Mouse (Mus musculus) natural killer cell, adult 2 months (primary cell): ENCODE results near the gene Fam149a.

Experiments used
- DNase-seq, 2 experiments: peaks; one replicate each; pipeline ENCODE4 v3.0.0; 2022; ENCODE audit warnings: low spot score in 2 of 2

The Fam149a gene

GRCm38 (mm10) chr8:45381963-45382347 lies at the start of gene Fam149a:
Gene Fam149a, minus strand, starts transcription at chr8:45382291.
- no peak for DNase-seq

- no peak for DNase-seq
Measured at GRCm38 (mm10) chr8:45420151-45420550, 38.1 kb upstream of the Fam149a start.

GRCm38 (mm10) chr8:45414965-45415364 lies 32.9 kb upstream of the Fam149a start:
- peak in 1 of 2 experiments; percentile 12 for DNase-seq

GRCm38 (mm10) chr8:45410882-45411281 lies 28.8 kb upstream of the Fam149a start, which contains the start of gene Tlr3:
Gene Tlr3, minus strand, starts transcription at chr8:45411080.
- no peak for DNase-seq

- DNase-seq, result peak; percentile 1 to 22
Measured at GRCm38 (mm10) chr8:45410146-45410880, 28.2 kb upstream of the Fam149a start.

- no peak for DNase-seq
Measured at GRCm38 (mm10) chr8:45409702-45410101, 27.6 kb upstream of the Fam149a start.

GRCm38 (mm10) chr8:45383250-45383649 lies 1.2 kb upstream of the Fam149a start:
- DNase-seq, result no peak

GRCm38 (mm10) chr8:45381075-45381962 lies 772 bp downstream of the Fam149a start:
- DNase-seq, result no peak

GRCm38 (mm10) chr8:45380598-45380997 lies 1.5 kb downstream of the Fam149a start:
- no peak for DNase-seq

GRCm38 (mm10) chr8:45374071-45374470 lies 8.0 kb downstream of the Fam149a start:
- no peak for DNase-seq

- DNase-seq, result no peak
Measured at GRCm38 (mm10) chr8:45367154-45367553, 14.9 kb downstream of the Fam149a start.

GRCm38 (mm10) chr8:45363220-45363619 lies 18.9 kb downstream of the Fam149a start:
- no peak for DNase-seq

GRCm38 (mm10) chr8:45362323-45362722 lies 19.8 kb downstream of the Fam149a start:
- no peak for DNase-seq

- no peak for DNase-seq
Measured at GRCm38 (mm10) chr8:45359091-45359605, 22.9 kb downstream of the Fam149a start.

GRCm38 (mm10) chr8:45358132-45358918 lies 23.8 kb downstream of the Fam149a start:
- no peak for DNase-seq

GRCm38 (mm10) chr8:45355809-45356208 lies 26.3 kb downstream of the Fam149a start:
- no peak for DNase-seq

- DNase-seq, result peak; percentile 40 to 55
Measured at GRCm38 (mm10) chr8:45345031-45345430, 37.1 kb downstream of the Fam149a start.

GRCm38 (mm10) chr8:45344298-45344697 lies 37.8 kb downstream of the Fam149a start:
- no peak for DNase-seq

GRCm38 (mm10) chr8:45341630-45342628 lies 40.2 kb downstream of the Fam149a start:
- DNase-seq, result no peak

GRCm38 (mm10) chr8:45333493-45333892 lies 48.6 kb downstream of the Fam149a start:
- DNase-seq, result peak in 1 of 2 experiments; percentile 1
